Mouse (Mus musculus) heart, embryonic 13.5 days (tissue): ENCODE data around the gene Abcc4. TPM values are rescaled to one million over a fixed set of nuclear protein-coding genes. Genes with fewer than 3 reads are reported as not detected.

Source experiments
- ATAC-seq: fragments of 200-750 bp; cut with Nextera tagmentation; 2 replicates; pipeline ENCODE4 v1.8.0; 2017; ENCODE audit warnings: moderate TSS enrichment; ENCODE audit not compliant: insufficient number of reproducible peaks, low FRiP score, low TSS enrichment; ENCODE audit errors: extremely low read depth
- H3K27ac ChIP-seq: fragments of 300-500 bp; sonication (generic); replicated peaks from 2 replicates; pipeline ENCODE4 v1.5.1; 2015; ENCODE audit warnings: moderate library complexity, mild to moderate bottlenecking, inconsistent platforms
- H3K27me3 ChIP-seq: fragments of 300-500 bp; sonication (generic); replicated peaks from 2 replicates; pipeline ENCODE4 v1.6.1; 2015; ENCODE audit warnings: mild to moderate bottlenecking, inconsistent platforms
- H3K36me3 ChIP-seq: fragments of 300-500 bp; sonication (generic); 2 replicates; pipeline ENCODE4 v1.6.1; 2015; ENCODE audit warnings: mild to moderate bottlenecking, inconsistent platforms
- H3K4me1 ChIP-seq: fragments of 300-500 bp; sonication (generic); 2 replicates; pipeline ENCODE4 v1.6.1; 2015; ENCODE audit warnings: inconsistent platforms
- H3K4me2 ChIP-seq: fragments of 300-500 bp; sonication (generic); 2 replicates; pipeline ENCODE4 v1.6.1; 2015; ENCODE audit warnings: inconsistent platforms, mild to moderate bottlenecking, moderate library complexity
- H3K4me3 ChIP-seq: fragments of 300-500 bp; sonication (generic); 2 replicates; pipeline ENCODE4 v1.5.1; 2015; ENCODE audit warnings: moderate library complexity, mild to moderate bottlenecking, inconsistent platforms
- H3K9ac ChIP-seq: fragments of 300-500 bp; sonication (generic); 2 replicates; pipeline ENCODE4 v1.6.1; 2015; ENCODE audit warnings: inconsistent platforms, mild to moderate bottlenecking, moderate library complexity
- H3K9me3 ChIP-seq: fragments of 300-500 bp; sonication (generic); 2 replicates; pipeline ENCODE4 v1.6.1; 2016; ENCODE audit warnings: inconsistent platforms
- WGBS: fragments of 180-500 bp; shearing (Covaris S2); methylation state at CpG from one replicate; pipeline ENCODE4 v1.1.7; 2015; ENCODE audit warnings: mixed read lengths; 5-methylcytosine and 5-hydroxymethylcytosine counted together
- polyA plus RNA-seq: library from polyadenylated mRNA; unstranded; fragments of >200 nt; fragmentation: Nextera tagmentation; extraction: Ambion mirVana; gene quantifications from 2 replicates; pipeline ENCODE4 v1.2.1, GENCODE M21; 2015

Gene Abcc4
- polyA plus RNA-seq, 1 experiment from 2014 or later = 1.8 TPM

GRCm38 (mm10) chr14:118725467-118725866, 19.4 kb upstream of the Abcc4 start:
- Histone ChIP-seq H3K4me1 (no peaks in the 10 kb centered on the region), H3K36me3 (no peaks in the 10 kb centered on the region), H3K9me3 (no peaks in the 10 kb centered on the region), H3K27me3 (no peaks in the 10 kb centered on the region), H3K4me3 (no peak overlapping the region), H3K27ac (no peak overlapping the region), H3K9ac (no peak overlapping the region), H3K4me2 (no peak overlapping the region)
- ATAC-seq = no peak
- 66% methylated on average over 5 of the region's 5 CpGs for WGBS

- no peak for ATAC-seq
- H3K9me3 ChIP-seq = no peaks in the 10 kb centered on the region
- no peaks in the 10 kb centered on the region for H3K27me3 ChIP-seq
- H3K9ac ChIP-seq = no peak overlapping the region
- no peak overlapping the region for H3K27ac ChIP-seq
- no peak overlapping the region for H3K4me2 ChIP-seq
- WGBS = 75% methylated on average over 11 of the region's 11 CpGs
- no peak overlapping the region for H3K4me3 ChIP-seq
- no peaks in the 10 kb centered on the region for H3K36me3 ChIP-seq
- peaks cover 10% of the 10 kb centered on the region for H3K4me1 ChIP-seq
Observed at GRCm38 (mm10) chr14:118723920-118724693, 18.1 kb upstream of the Abcc4 start.

GRCm38 (mm10) chr14:118719566-118720174, 13.7 kb upstream of the Abcc4 start:
- Histone ChIP-seq H3K36me3 (no peaks in the 10 kb centered on the region), H3K9ac (no peak overlapping the region), H3K9me3 (no peaks in the 10 kb centered on the region), H3K4me2 (no peak overlapping the region), H3K27ac (peak overlapping the region; percentile 73), H3K4me1 (peaks cover 10% of the 10 kb centered on the region), H3K4me3 (no peak overlapping the region), H3K27me3 (no peaks in the 10 kb centered on the region; the same call in 1 of the 2 replicates)
- WGBS = 50% methylated on average over 10 of the region's 10 CpGs
- ATAC-seq = no peak

- H3K9me3 ChIP-seq = no peaks in the 10 kb centered on the region
- ATAC-seq = no peak
- WGBS = 55% methylated on average over 7 of the region's 7 CpGs
- H3K4me3 ChIP-seq = no peak overlapping the region
- no peak overlapping the region for H3K9ac ChIP-seq
- H3K27me3 ChIP-seq = no peaks in the 10 kb centered on the region; the same call in 1 of the 2 replicates
- H3K4me2 ChIP-seq = no peak overlapping the region
- no peaks in the 10 kb centered on the region for H3K36me3 ChIP-seq
- H3K4me1 ChIP-seq = peaks cover 15% of the 10 kb centered on the region
- no peak overlapping the region for H3K27ac ChIP-seq
Observed at GRCm38 (mm10) chr14:118718576-118718975, 12.6 kb upstream of the Abcc4 start.

DNA sequence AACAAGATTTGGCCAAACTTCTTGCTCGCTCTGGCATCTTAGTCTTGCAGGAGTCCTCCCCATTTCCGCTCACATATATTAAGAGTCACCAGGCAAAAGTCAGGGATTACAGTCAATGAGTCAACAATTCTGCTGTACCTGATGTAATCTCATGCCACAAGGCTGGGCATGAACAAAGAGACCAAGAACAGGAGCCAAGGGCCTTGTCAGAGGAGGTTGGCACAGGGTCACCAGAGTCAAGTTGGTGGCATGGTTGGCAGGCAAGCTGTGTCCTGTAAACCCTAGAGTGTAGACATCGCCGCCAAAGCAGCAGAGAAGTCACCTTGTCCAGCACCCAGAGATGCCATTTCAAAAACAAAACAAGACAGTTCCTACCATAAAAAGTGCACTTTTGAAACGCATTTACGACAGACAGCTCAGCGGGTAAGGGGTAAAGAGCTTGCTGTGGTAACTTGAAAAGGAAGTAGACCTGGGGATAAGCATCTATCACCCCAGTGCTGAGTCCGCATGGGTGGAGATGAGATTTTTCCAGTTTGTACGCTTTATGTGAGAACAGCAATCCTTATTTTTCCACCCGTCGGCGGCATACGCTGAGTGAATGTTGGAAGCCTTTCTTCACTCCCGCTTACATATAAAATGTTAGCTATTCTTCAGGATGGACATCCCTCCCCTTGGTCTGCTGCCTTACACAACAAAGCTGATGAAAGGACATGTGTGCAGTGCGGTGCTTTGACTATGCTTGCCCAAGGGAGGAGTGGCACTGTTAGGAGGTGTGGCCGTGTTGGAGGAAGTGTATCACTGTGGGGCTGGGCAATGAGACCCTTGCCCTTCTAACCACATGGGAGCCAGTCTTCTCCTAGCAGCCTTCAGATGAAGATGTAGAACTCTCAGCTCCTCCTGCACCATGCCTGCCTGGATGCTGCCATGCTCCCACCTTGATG, 10.6 kb upstream of the Abcc4 start:
- WGBS = 82% methylated on average over 16 of the region's 16 CpGs
- Histone ChIP-seq H3K4me2 (no peak overlapping the region), H3K9me3 (no peaks in the 10 kb centered on the region), H3K4me1 (peaks cover 24% of the 10 kb centered on the region), H3K27me3 (peaks cover 11% of the 10 kb centered on the region), H3K9ac (no peak overlapping the region), H3K4me3 (no peak overlapping the region), H3K36me3 (no peaks in the 10 kb centered on the region), H3K27ac (no peak overlapping the region)
- ATAC-seq = no peak

DNA sequence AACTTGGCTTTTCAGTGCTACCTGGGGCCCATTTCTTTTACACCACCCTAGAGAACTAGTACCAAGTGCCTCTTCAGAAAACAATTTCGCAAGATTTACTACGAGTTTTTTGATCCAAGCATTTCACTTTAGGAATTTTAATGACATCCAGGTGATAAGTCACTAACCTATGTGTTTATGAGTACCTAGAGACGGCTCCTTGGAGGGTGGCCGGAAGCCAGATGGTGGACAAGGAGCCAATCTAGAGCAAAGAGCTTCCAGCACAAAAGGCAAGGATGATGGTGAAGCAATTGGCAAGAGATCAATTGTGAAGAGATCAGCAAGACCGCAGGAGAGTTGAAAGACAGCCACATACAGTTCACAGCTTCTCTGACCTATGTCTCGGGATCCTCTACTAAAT, 8.7 kb upstream of the Abcc4 start:
- Histone ChIP-seq H3K9ac (no peak overlapping the region), H3K27ac (no peak overlapping the region), H3K27me3 (peaks cover 13% of the 10 kb centered on the region), H3K36me3 (no peaks in the 10 kb centered on the region), H3K4me1 (peaks cover 24% of the 10 kb centered on the region), H3K4me3 (no peak overlapping the region), H3K9me3 (no peaks in the 10 kb centered on the region), H3K4me2 (no peak overlapping the region)
- no peak for ATAC-seq
- 78% methylated on average over 6 of the region's 6 CpGs for WGBS

DNA sequence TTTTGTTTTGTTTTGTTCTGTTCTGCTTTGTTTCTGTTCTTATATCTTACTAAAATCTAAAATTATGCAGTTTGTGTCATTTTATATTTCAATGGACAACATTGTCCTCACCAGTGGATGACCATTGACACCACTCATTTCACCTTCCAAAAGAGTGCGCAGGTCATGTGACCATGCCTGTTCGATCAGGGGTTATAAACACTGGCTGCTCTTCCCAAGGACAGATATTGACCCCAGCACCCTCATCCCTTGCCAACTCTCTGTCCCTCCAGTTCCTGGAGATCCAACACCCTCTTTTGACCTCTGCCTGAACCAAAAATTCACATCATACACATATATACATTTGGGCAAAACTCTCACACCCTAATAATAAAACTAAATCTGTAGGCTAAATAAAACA, 8.3 kb upstream of the Abcc4 start:
- WGBS = 91% methylated on average over 2 of the region's 2 CpGs
- Histone ChIP-seq H3K9me3 (no peaks in the 10 kb centered on the region), H3K27ac (no peak overlapping the region), H3K4me2 (no peak overlapping the region), H3K4me3 (no peak overlapping the region), H3K36me3 (no peaks in the 10 kb centered on the region), H3K27me3 (peaks cover 13% of the 10 kb centered on the region), H3K9ac (no peak overlapping the region), H3K4me1 (peaks cover 23% of the 10 kb centered on the region)
- no peak for ATAC-seq

- peaks cover 26% of the 10 kb centered on the region for H3K4me1 ChIP-seq
- no peaks in the 10 kb centered on the region for H3K36me3 ChIP-seq
- WGBS = 12% methylated on average over 8 of the region's 8 CpGs
- ATAC-seq = no peak
- H3K27me3 ChIP-seq = peaks cover 13% of the 10 kb centered on the region
- H3K4me3 ChIP-seq = peak overlapping the region; percentile 47
- peak overlapping the region; percentile 74 for H3K4me2 ChIP-seq
- no peaks in the 10 kb centered on the region for H3K9me3 ChIP-seq
- peak overlapping the region; percentile 72 for H3K9ac ChIP-seq
- H3K27ac ChIP-seq = no peak overlapping the region
Observed at GRCm38 (mm10) chr14:118713869-118714268, 7.8 kb upstream of the Abcc4 start.

DNA sequence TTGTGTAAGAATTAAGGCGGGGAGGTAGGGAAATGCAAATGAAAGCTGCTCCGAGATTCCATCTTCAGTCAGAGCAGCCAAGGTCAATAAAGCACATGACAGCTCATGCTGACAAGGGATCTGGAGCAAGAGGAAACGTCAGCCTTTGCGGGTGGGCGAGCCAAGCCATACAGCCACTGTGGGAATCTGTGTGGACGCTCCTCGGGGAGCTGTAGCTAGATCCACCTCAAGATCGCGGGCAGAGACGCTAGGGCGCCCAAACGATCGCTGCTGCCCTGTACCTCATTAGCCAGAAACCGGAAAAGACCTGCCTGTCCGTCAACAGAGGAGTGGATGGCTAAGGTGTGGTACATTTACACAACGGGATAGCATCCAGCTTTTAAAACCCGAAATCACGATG, 7.4 kb upstream of the Abcc4 start:
- Histone ChIP-seq H3K4me1 (peaks cover 27% of the 10 kb centered on the region), H3K27me3 (peaks cover 13% of the 10 kb centered on the region), H3K36me3 (no peaks in the 10 kb centered on the region), H3K9me3 (no peaks in the 10 kb centered on the region), H3K4me3 (peak overlapping the region; percentile 47), H3K4me2 (peak overlapping the region; percentile 74), H3K9ac (peak overlapping the region; percentile 72), H3K27ac (no peak overlapping the region)
- 2% methylated on average over 18 of the region's 18 CpGs for WGBS
- ATAC-seq = no peak

DNA sequence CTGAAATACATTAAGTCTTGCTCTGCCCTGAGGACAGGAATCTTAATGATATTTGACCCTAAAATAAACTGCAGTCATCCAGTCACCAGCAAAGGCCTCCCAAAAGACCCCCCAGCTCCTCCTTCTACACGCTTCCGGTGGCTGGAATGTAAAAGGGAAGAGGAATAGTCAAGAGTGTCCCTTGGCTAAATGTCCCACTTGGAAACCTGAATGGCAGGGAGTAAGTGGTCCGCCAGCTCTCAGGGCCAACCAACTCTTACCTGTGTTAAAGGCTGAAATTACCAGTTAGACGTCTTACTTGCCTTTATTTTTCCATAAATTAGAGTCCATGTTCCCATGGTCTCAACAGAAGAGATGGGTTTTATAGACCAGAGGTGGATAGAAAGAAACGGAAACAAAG, 6.9 kb upstream of the Abcc4 start:
- Histone ChIP-seq H3K27me3 (peaks cover 13% of the 10 kb centered on the region), H3K4me1 (peaks cover 27% of the 10 kb centered on the region), H3K27ac (no peak overlapping the region), H3K9me3 (no peaks in the 10 kb centered on the region), H3K9ac (no peak overlapping the region), H3K4me2 (peak overlapping the region; percentile 74), H3K4me3 (peak overlapping the region; percentile 47), H3K36me3 (no peaks in the 10 kb centered on the region)
- WGBS = 54% methylated on average over 5 of the region's 5 CpGs
- no peak for ATAC-seq

- Histone ChIP-seq H3K4me2 (no peak overlapping the region), H3K4me1 (peaks cover 32% of the 10 kb centered on the region), H3K27me3 (peaks cover 27% of the 10 kb centered on the region), H3K4me3 (no peak overlapping the region), H3K27ac (no peak overlapping the region), H3K36me3 (no peaks in the 10 kb centered on the region), H3K9me3 (no peaks in the 10 kb centered on the region), H3K9ac (no peak overlapping the region)
- no peak for ATAC-seq
Observed at GRCm38 (mm10) chr14:118710945-118711344, 4.9 kb upstream of the Abcc4 start.
